Mouse (Mus musculus): ENCODE measurements around the gene Stim1. TPM values are rescaled to one million over a fixed set of nuclear protein-coding genes. Genes with fewer than 3 reads are reported as not detected.

Stim1 gene
- polyA plus RNA-seq, 2 experiments from 2014 or later = 48.9 to 54.7 TPM

DNA sequence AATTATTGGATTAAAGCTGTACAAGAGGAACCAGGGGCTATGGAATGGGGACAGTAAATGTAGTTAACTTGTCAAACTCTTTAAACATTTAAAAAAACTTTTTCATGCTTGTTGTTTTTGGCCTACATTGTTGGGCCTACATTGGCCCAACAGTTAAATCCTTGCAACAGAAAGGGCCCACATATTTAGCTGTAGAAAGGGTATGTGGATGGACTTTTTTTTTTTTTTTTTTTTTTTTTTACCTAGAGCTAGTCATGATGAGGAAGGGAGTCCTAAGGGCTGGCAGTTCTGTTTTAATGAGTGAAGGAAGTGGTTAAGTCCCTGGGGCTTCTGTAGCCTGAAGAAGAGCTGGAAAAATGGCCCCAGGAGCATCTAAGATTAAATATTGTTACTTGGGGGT is 42.7 kb downstream of the Stim1 start:
- ATAC-seq = no peak

DNA sequence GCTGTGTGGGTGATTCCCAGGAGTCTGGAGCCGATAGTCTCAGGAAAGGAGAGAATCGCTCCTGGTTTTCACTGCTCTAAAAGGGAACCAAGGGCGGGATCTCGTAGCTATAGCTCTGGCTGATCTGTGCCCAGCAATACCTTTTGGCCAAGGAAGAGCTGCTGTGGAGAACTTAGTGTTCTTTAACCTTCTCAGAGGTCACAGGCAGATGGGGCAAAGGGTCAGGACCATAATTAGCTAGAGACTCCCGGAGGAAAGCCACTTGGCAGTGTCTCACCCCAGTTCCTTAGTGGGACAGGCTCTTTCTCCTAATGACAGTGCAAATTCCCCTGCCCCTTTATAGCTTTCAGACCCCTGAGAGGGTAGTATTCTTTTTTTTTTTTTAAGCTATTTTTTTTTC is 43.2 kb downstream of the Stim1 start:
- no peak for ATAC-seq

DNA sequence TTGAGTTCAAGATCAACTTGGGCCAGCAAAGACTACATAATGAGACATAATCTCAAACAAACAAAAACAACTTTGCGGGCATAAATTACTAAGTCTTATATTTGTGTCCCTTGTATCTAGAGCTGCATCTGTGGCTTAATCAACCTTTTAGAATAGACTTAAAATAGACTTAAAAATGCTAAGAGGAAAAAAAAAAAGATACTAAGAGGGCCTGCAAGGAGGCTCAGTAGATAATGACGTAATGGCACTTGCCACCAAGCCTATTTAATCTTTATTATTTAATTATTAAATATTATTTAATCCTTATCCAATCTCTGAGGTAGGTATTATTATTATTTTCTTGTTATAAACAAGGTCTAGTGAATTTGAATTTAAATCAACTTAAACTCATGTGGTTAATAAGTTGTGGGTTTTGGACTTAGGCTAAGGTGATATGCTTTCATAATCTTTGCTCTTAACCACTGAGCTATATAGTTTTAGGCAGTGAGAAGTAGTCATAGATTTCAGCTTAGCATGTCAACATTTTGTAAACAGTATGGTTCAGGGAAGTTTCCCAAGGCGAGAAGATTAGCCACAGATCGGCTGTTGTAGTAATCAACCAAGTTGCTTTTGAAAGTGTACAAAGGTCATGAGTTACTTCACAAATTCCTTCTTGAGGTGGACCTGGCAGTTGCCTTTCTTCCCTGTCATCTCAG is 45.4 kb downstream of the Stim1 start:
- no peak for ATAC-seq

DNA sequence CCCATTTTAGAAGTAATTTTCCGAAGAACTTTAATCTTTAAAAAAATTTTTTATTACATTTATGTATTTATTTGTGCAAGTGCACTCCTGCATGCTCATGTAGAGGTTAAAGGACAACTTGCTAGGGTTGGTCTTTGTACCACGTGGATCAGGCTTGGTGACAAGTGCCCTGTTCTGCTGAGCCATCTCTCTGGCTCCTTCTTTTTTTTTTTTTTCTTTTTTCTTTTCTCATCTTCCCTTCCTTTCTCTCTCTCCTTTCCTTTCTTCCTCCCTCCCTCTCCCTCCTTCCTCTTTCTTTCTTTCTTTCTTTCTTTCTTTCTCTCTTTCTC is 45.9 kb downstream of the Stim1 start:
- ATAC-seq = no peak

DNA sequence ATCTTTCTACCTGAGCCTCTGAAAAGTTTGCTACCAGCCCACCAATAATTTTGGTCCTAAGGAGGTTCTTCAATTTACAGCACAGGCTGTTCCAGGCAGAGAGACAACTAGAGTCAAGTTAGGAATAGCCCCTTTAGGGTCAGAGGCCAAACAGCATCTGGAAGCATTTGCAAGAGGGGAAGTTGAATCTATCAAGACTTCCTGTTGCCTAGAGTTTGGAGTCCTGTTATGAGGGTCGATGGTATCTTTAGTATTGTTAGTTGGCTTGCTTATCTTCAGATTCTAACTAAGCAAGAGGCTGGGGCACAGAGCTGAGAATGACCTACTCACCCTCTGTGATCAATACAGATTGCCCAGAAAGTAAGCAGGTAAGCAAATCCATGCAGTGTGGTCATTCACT is 46.5 kb downstream of the Stim1 start:
- no peak for ATAC-seq

DNA sequence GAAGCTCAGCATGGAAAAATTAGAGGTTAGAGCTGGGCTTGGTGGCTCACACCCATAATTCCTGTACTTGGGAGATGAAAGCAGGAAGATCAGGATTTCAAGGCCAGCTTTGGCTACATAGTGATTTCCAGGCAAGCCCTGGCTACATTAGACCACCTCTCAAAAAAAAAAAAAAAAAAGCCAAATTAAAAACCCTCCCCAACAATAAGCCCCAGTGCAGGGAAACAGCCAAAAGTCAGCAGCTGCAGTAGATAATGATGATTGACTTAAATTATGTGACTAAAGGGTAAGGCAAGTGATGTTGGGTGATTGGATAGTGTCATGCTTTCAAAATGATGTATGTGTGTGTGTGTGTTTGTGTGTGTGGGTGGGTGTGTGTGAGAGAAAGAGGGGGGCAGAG is 47.3 kb downstream of the Stim1 start:
- peak; percentile 26 for ATAC-seq

DNA sequence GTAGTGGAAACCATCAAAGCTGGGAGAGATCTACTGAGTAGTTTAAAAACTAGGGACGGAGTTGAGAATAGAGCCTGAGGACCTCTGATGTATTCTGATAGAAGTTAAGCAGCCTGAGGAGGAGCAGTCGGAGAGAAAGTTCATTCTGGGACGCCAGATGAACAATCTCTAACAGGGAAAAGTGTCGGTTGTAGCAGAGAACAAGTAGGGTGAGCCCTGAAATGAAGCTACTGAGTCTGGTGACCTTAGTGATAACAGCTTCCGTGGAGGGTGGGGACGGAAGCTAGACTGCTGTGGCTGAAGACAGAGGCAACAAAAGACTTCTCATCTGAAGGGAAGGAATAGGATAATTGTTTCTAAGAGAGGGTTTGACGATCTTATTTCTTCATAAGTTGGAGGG is 47.8 kb downstream of the Stim1 start:
- ATAC-seq = peak; percentile 61

DNA sequence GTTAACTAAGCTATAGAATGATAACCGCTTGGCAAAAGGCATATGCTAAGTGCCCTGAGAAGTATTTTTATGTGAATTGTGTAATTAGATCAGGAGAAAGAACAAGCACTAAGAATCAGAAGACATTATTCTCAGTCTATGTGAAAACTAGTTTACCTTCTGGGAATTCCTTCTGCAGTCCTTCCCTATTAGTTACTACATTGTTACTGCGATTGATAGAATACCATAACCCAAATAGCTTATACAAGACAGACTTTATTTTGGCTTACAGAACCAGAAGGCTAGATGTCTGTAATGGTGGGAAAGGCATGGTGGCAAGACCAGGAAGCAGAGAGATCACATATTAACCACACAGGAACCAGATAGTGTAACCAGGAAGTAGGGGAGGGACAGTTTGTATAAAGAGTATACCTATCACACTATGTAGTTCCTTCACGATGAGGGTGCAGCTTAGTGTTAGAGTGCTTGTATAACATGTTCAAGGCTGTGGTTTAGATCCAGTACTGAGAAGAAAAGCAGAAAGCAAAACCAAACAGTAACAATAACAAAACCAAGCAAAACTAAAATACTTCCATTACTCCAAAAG is 50.1 kb downstream of the Stim1 start:
- peak; percentile 78 for ATAC-seq

DNA sequence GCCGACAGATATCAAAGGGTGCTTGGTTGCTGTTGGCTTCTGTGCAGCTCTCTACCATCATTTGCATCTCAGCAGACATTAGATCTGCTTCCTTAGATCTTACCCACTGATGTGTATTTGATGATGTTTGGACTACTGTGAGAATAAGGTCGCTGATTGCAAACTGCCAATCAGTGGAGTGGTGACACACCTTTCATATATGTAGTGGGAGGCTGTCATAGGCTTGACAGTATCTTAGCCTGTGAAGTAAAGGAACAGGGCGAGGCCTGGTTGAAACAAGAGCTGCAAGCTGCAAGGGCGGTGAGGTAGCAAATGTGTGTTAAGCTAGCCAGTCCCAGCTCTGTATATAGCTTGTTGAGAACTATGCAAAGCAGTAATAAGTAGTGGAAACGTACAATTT is 54.5 kb downstream of the Stim1 start:
- ATAC-seq = peak; percentile 65

DNA sequence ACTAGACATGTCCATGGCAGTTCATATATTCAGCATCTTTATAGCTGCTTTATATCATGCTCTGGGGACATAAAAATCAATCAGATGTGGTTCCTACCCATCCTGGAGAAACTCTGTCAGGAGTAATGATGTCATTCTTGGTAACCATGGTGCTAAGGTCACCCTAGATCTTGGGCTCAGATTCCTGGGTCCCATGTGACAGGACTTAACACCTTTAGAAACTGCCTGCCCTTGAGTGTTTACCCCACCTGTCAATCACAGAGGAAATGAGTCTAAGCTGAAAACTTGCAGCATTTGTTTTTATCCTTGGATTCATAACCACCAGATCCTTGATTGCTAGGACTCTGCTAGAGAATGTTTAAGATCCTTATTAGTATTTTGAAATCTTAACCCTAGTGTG is 58.7 kb downstream of the Stim1 start:
- no peak for ATAC-seq

DNA sequence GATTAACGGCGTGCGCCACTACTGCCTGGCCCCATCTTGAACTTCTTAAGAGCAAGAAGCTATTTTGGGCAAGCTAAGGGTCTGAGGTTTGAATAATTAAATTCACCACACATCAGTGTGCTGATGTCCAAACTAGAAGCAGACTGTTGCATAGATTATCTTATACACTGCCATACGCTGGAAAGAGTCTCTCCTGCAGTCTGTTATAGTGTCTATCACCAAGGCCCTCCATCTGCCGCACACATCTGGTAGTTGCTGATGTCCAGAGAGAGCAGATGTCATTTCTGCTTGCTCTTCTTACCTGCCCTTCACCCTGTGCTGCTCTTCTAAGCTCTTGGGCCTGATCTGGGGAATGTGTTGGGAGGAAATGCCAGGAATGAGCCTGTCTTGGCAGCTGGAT is 62.7 kb downstream of the Stim1 start:
- ATAC-seq = no peak

DNA sequence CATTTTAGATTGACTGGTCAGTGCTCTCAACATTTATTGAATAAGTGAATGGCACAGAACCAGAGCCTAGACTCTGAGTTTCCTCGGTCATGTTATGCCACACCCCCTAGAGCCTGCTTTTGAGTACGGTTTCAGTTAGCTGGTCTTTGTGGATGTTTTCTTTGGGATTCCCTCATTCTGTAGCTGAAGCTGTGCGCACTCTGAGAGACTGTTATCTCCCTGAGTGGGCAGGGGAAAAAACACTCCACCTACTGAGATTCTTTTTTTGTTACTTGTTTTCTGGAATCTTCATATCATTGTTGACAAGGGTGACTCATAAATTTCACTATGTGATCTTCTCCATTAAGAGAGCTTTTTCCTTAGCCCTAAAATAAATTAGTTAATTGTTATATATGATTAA is 63.9 kb downstream of the Stim1 start:
- ATAC-seq = no peak

DNA sequence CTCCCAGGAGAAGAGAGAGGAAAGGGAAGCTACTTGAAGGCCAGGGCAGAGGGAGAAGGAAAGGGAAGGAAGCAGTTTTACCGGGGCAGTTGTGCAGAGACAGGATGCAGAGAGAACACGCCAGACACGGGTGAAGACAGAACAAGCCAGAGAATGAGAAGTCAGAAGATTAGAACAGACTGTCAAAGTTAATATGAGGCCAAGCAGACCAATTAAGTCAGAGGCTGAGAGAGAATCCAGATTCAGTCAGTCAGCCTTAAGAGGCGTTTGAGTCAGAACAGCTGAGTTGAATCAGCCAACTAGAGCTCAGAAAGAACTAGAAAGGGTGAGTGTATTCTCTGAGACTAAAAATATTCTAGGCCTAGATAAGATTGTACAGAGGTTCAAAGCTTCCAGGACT is 66.1 kb downstream of the Stim1 start:
- no peak for ATAC-seq

DNA sequence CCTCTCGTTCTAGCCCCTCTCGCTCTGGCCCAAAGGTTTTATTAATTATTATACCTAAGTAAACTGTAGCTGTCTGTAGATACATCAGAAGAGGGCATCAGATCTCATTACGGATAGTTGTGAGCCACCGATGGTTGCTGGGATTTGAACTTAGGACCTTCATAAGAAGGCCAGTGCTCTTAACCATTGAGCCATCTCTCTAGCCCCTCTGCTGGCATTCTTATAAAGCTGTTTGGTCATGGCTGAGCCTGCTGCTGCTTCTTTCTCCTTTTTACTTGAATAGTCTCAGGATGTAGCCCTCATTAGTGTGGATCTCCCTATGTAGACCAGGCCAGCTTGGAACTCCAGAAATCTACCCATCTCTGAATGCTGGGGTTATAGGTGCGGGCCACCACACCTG is 69.7 kb downstream of the Stim1 start:
- ATAC-seq = no peak

DNA sequence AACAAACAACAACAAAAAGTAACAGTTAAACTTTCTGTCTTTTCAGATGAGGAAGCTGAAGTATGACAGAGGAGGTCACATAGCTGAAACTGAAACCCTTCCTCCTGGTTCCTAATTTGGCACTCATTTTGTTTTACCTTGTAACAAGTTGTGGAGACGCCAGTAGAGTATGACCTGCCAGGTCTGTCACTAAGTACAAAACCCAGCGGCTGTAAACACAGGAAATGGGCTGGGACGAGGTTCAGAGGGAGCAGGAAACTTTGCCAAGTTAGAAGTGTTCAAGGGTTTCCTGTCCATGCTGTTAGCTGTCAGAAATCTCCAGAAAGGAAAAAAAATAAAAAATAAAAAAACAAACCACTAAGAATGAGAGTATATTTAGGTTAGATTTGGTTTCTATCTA is 70.3 kb downstream of the Stim1 start:
- peak; percentile 98 for ATAC-seq

DNA sequence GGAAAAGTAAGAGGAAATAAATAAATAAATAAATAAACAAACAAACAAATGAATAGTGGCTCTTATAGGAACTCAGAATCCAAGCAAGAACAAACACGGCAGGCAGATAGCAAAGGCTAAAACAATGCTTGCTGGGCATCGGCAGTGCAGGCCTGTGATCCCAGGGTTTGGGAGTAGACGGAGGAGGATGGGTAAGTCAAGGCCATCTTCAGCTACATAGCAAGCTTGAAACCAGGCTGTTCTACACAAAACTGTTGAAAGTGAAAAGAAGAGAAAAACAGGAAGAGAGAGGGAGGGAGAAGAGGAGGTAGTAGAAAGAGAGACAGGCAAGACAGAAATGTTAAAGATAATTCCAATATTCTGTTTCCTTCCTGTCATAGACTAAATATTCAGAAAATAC is 71.3 kb downstream of the Stim1 start:
- no peak for ATAC-seq

DNA sequence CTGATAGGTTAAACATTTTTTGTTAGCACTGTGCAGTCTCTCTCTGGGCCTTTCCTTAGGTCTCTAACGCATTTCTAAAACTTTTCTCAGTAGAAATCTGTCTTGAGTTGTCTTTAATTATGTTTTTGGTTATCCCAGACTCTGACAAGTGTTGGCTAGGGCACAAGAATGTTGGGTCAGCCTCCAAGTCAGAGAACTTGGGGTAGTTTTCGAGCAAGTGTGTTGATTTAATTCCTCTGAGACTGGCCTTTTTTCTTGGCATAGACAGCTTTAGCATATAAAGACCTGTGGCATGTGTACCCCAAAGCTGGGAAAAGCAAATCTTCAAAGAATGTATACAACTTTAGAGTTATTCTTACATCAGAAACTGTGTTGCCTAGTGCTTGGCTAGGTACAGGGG is 78.3 kb downstream of the Stim1 start:
- ATAC-seq = no peak

DNA sequence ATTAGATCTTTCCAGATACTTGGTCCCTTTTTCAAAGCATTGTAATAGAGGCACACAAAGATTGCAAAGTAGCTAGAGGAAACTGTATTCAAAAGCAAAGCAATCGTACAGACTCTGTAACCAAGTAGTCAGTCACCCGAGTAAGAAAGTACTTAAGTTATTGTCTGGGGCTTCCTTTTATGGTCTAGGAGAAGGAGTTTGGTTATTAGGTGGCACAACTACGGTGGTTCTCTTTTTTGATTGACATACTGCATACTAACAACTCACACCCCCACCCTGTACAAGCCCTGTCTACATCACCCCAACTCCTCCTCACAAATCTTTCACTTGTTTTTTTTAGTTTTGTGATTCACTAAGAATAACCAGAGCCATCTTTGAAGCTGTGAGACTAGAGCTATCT is 79.7 kb downstream of the Stim1 start:
- ATAC-seq = peak; percentile 88

DNA sequence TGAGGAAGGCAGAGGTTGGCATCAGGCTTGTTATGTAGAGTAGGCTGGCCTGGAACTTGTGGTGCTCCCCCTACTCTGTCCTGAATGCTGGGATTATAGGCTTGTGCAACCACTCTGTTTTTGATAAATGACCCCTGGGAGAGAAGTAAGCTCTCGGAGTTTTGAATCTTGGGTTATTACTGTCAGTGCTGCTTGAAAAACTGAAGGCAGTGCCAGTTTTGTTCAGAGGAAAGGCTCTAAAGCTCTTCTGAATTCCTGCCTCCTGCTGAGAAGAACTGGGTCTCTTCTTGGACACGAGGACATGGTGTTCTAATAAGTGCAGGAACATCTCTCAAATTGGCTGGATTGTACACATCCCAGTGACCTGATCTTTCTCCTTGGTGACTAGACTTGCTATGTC is 81.1 kb downstream of the Stim1 start:
- no peak for ATAC-seq

DNA sequence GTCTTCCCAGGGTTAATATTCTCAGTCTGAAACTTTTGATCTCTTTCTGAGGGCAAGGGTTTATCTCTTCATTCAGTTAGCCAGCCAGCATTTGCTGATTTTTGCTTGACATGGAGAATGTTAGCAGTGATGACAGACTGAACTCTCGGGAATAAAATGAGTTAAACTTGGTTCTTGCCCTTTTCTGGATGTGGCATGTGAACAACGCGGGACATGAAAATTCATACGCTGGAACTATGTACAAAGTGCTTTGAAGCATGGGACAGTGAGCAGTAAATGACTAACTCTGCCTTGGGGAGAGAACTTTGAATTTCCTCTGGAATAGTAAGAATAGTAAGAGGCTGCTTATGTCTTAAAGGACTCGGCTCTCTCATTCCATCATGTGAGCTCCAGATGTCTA is 81.6 kb downstream of the Stim1 start:
- ATAC-seq = no peak

DNA sequence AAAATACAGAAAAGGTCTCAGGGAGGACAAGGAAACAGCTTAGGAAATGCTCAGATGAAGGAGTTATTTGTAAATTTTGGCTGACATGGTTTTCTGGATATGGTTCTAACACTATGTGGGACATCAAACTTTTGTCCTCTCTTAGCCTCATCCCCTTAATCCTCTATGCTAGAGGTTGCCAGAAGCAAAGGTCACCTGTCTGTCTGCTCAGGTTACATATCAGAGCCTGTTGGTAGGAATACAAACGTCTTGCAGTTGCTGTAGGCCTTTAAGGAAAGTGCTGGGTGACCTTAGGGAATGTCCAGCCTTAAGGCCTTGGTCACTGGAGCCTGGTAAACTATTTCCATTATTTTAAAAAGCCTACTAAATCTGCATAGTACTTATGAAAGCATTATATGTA is 85.8 kb downstream of the Stim1 start:
- ATAC-seq = no peak

DNA sequence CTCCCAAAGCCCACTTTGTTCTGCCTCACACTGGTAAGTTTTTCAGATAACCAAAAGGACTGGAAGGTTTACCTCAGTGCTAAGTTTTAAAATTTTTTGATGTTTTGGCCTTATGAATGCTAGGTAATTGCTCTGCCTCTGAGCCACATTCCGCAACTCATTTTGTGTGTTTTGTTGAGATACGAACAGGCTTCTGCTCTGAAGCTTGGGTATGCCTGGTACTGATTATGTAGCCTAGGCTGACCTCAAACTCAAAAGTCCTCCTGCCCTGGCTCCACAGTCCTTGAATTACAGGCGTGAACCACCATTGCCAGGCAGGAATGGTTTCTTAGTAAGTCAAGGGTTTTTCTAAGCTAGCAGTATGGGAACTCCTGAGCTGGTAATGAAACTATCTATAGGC is 90.5 kb downstream of the Stim1 start:
- no peak for ATAC-seq

DNA sequence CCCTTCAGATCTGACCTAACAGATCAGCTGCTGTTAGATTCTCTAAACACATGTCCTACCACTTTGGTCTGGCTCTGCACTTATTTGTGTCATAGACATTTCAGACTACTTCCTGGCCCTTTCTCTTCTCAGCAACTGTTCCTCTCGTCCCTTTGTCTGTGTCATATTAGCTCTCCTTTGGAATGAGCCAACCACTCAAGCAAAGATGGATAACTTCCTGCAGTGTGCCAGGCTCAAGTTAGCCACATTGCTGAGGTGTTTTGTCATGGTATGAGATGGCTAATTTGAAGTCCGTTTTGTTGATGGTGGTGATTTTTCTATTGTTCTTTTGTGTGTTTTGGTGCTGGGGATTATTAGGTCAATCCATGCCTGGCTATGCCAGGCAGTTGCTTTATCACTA is 93.7 kb downstream of the Stim1 start:
- no peak for ATAC-seq

DNA sequence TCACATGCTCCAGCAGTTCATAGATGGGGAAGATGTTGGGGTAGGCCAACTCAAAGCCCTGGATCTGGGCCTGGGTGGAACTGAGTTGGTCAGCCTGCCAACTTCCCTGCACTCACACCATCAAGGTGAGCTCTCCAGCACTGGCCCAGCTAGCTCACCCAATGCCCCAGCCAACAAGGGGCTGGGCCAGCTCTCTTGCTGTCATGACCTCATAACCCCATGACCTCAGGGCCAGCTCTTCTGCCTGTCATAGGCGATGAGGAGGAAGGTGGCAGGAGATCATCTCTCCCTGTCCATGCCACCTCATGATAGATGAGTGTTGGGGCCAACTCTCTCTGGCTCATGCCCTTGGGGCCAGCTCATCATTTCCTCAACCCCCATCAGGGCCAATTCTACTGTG is 96.2 kb downstream of the Stim1 start:
- ATAC-seq = no peak

DNA sequence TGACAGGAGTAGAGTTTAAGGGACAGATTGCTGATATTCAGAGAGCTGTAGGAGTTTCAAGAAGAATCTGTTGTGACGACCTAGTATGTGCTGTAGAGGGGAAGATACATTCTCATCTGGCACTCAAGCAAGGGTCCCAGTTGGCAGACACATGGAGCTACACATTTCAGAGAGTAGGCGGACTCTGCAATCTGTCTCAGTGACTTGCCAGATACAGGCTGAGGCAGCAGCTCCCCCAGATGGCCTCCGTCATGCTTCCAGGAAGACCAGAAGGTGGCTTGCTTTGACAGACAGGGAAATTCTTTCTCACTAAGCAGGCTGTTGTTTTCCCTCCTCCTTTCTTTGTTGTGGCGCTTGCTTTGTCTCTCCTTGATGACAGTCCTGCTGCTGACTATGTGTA is 102.1 kb downstream of the Stim1 start:
- no peak for ATAC-seq
